Mouse (Mus musculus): ENCODE results near the gene Zfp85.

- TF ChIP-seq CTCF (IDR thresholded peaks at IDR 0.05; ENCODE audit: control insufficient read depth, insufficient read depth, insufficient replicate concordance, low read depth, low read length): no peak
- TF ChIP-seq POLR2A (IDR thresholded peaks at IDR 0.05; ENCODE audit: control insufficient read depth, low read depth, low read length): no peak
These were observed at the start of gene Zfp85 for GRCm38 (mm10) chr13:67754333-67755306.
